Mouse (Mus musculus): ENCODE results near the gene Plekho1. TPM values are rescaled to one million over a fixed set of nuclear protein-coding genes. Genes with fewer than 3 reads are reported as not detected.

Plekho1 gene
- total RNA-seq, 2 experiments from 2014 or later = 14.2 to 19.3 TPM

DNA sequence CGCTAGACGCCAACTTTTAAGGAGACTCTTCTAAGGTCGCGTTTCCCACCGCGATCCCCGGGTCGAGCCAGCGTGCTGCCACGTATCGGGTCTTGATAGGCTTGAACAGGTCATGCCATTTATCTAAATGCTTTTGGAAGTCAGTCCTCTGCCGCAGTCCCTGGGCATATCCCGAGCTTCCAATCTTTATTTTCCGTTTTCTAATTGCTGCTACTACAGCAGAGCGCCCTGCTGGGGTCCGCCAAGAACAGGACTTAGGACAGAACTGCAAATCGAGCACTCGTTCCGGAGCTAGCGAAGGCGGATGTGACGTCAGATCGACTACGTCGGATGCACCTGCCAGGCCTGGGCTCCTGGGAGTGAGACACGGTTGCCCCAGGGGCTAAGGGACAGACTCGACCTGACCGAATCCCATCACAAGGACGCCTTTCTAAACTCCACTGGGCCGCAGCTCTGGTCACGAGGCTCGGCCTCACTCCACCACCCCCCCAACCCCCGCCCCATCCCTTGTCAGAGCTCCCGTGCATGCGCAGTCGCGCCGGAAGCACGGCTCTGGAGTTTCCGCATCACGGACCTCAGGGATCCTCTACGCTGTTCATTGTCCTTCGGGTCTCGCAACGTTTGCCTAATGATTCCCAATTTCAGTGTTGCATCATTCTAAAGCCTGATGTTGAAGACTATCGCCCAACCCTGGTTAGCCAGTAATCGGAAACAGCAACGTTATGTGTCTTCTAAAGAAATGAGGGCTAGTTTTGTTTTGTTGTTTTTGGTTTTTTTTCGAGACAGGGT, 44.8 kb downstream of the Plekho1 start:
- H3K27ac ChIP-seq = peak overlapping the region; percentile 99
- intact Hi-C loops (cut with DNase I) = loop anchor here (2.0 to 5.0 kb wide), 2 partner anchors 22 to 69 kb away; partner anchors contain the start of genes Anp32e and Ciart

DNA sequence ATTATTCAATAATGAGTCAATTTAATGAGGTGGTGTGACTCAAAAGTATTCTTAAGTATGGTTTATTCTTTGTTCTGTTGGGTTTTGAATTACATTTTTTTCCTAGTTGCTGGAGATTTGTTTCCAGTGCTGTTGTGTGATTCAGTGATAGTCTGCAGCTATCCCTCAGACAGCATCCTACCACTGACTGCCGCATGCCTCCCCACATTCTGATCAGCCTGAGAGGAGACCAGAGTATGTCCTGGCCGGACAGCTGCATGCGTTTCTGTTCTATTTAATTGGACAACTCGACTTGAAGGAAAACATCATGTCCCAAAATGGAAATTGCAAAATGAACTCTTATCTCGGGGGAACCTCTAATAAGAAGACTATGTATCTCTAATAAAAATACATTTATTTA, 47.5 kb downstream of the Plekho1 start:
- DNase-seq = no peak
- H3K4me3 ChIP-seq = no peak overlapping the region
- intact Hi-C loops (cut with DNase I) = no loop called here
- H3K27ac ChIP-seq = no peak overlapping the region
- no peak for TF ChIP-seq CTCF (IDR thresholded peaks at IDR 0.05)

More for the DNA sequence above, 44.8 kb downstream of the Plekho1 start:
- peak; percentile 93 for DNase-seq
- no peak for TF ChIP-seq CTCF (IDR thresholded peaks at IDR 0.05)
- peak overlapping the region; percentile 78 for H3K4me3 ChIP-seq

DNA sequence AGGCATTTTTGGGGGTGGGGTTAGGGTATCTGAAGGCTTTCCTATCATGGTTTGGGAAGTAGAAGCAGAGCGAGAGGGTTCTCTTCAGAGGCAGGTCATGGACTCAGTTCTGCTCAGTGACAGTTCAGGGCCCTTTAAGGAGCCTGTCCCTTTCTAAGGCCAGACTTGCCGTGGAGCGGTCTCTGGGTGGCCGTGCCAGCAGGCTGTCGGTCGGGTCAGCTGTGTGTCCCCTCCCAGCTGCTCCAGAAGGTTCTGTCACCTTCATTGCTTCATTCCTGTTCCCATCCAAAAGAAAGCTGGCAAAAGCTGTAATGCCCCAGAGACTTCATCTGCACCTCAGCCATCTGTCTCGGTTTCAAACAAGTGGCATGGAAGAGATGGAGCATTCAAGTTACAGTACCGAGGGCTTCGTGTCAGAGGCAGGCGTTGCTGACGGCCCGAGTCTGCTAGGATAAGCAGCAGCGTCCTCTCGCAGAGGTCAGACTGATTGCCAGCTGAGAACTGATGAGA, 50.0 kb downstream of the Plekho1 start:
- Histone ChIP-seq H3K27ac (peak overlapping the region; percentile 76), H3K4me3 (peak overlapping the region; percentile 47)
- peak; percentile 77 for DNase-seq
- intact Hi-C loops (cut with DNase I) = no loop called here
- TF ChIP-seq CTCF (IDR thresholded peaks at IDR 0.05) = no peak

DNA sequence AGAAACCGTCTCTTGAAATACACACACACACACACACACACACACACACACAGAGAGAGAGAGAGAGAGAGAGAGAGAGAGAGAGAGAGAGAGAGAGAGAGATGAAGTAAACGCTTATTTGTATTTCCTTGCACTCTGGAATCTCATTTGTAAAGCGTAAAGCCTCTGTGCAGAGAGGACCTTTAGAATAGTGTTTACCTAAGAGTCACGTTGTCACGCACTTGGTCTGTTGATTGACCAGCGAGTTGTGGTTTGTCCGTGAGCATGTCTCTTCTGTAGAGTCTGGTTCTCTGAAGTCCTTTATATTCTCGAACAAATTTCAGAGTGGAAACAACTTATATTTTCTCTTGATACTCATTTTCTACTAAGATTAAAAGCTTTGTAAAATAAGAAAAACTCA, 51.1 kb downstream of the Plekho1 start:
- intact Hi-C loops (cut with DNase I) = no loop called here
- DNase-seq = no peak
- TF ChIP-seq CTCF (IDR thresholded peaks at IDR 0.05) = no peak
- Histone ChIP-seq H3K4me3 (no peak overlapping the region), H3K27ac (no peak overlapping the region)

DNA sequence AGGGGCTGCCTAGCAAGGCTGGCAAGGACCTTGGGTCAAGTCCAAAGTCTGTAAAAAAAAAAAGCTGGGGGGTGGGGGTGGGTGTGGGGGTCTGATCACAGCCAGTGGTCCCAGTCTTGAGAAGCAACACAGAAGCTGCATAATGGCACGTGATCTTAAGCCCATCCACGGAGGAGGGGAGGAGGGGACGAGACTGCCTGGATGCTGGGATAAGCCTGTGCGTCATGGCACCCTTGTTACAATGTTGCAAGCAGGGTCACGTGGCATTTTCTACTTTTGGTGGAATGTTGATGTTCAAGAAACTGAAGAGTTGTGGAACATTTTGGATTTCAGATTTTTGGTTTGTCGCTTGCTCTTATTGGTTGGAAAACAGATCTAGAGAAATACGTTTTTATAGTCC, 52.6 kb downstream of the Plekho1 start:
- H3K4me3 ChIP-seq = no peak overlapping the region
- DNase-seq = no peak
- TF ChIP-seq CTCF (IDR thresholded peaks at IDR 0.05) = no peak
- intact Hi-C loops (cut with DNase I) = no loop called here
- no peak overlapping the region for H3K27ac ChIP-seq

DNA sequence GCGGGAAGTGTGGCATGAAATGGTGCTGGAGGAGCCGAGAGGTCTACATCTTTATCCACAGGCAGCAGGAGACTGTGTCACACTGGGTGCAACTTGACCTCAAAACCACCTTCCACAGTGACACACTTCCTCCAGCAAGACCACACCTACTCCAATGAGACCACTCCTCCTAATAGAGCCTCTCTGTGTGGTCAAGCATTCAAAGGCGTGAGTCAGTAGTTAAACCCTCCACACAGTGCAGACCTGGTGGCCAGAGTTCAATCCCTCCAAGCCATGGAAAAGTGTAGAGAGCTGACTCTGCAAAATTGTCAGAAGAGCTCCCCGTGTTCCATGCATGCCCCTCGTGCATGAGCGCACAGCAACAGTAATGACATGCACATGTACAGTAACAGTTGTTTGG, 53.1 kb downstream of the Plekho1 start:
- DNase-seq = no peak
- no peak overlapping the region for H3K27ac ChIP-seq
- intact Hi-C loops (cut with DNase I) = no loop called here
- no peak overlapping the region for H3K4me3 ChIP-seq
- TF ChIP-seq CTCF (IDR thresholded peaks at IDR 0.05) = no peak

DNA sequence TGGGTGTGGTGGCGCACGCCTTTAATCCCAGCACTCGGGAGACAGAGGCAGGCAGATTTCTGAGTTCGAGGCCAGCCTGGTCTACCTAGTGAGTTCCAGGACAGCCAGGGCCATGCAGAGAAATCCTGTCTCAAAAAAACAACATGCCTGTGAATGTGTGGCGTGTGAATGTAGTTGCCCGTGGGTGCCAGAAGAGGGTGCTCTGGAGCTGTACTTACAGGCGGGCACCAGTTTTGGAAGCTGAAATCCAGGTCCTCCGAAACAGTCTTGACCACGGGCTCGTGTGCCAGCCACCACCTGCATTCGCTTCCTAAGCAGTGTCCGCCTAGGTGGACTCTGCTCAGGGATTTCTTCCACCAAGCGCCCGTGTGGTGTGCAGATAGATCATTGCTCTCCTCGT, 57.0 kb downstream of the Plekho1 start:
- Histone ChIP-seq H3K27ac (no peak overlapping the region), H3K4me3 (no peak overlapping the region)
- TF ChIP-seq CTCF (IDR thresholded peaks at IDR 0.05) = peak; percentile 58
- intact Hi-C loops (cut with DNase I) = loop anchor here (2.0 kb wide), 1 partner anchor 26 kb away; no protein-coding TSS in a partner anchor
- DNase-seq = peak; percentile 42

Other genes starting within 250 kb of the Plekho1 start
- gene Tars2, start 235.8 kb downstream of the Plekho1 start, total RNA-seq (2021) = 10 to 100 TPM; 23.0 to 30.8 TPM
- gene Rprd2, start 177.1 kb downstream of the Plekho1 start, total RNA-seq (2021) = 10 to 100 TPM; 32.4 to 35.2 TPM
- 10 to 100 TPM; 18.2 to 18.3 TPM for gene Prpf3, start 140.1 kb downstream of the Plekho1 start, total RNA-seq (2021)
- 100 to 1,000 TPM; 303 to 336 TPM for gene Mrps21, start 124.5 kb downstream of the Plekho1 start, total RNA-seq (2021)
- gene Ciart, start 113.8 kb downstream of the Plekho1 start, total RNA-seq (2021) = 1 to 10 TPM; 2.7 to 9.3 TPM
- 1 to 10 TPM; 1.4 to 2.1 TPM for gene BC028528, start 104.0 kb downstream of the Plekho1 start, total RNA-seq (2021)
- 10 to 100 TPM; 41.0 to 50.3 TPM for gene Aph1a, start 102.0 kb downstream of the Plekho1 start, total RNA-seq (2021)
- gene Car14, start 91.3 kb downstream of the Plekho1 start, total RNA-seq (2021) = 100 to 1,000 TPM in 1 of 2 experiments, 10 to 100 TPM in 1; 81.2 to 115 TPM
- 10 to 100 TPM; 76.4 to 89.9 TPM for gene Anp32e, start 66.8 kb downstream of the Plekho1 start, total RNA-seq (2021)
- gene Vps45, start 62.5 kb upstream of the Plekho1 start, total RNA-seq (2021) = 10 to 100 TPM; 15.0 to 22.7 TPM
- gene Otud7b, start 108.5 kb upstream of the Plekho1 start, total RNA-seq (2021) = 10 to 100 TPM; 54.6 to 58.3 TPM
- 1 to 10 TPM; 1.9 to 2.5 TPM for gene Mtmr11, start 166.0 kb upstream of the Plekho1 start, total RNA-seq (2021)
- gene Sf3b4, start 176.3 kb upstream of the Plekho1 start, total RNA-seq (2021) = 10 to 100 TPM; 11.0 to 11.7 TPM
- gene Sv2a, start 185.2 kb upstream of the Plekho1 start, total RNA-seq (2021) = under 1 TPM; 0.25 to 0.26 TPM
- 10 to 100 TPM; 24.5 to 29.3 TPM for gene Bola1, start 223.7 kb upstream of the Plekho1 start, total RNA-seq (2021)
- 1 to 10 TPM in 1 of 2 experiments, under 1 TPM in 1; 0.87 to 1.2 TPM for gene Hist2h2ab, start 223.9 kb upstream of the Plekho1 start, total RNA-seq (2021)
- gene Hist2h2ac, start 224.9 kb upstream of the Plekho1 start, total RNA-seq (2021) = 10 to 100 TPM in 1 of 2 experiments, 1 to 10 TPM in 1; 8.4 to 10.2 TPM
- gene Hist2h2be, start 225.1 kb upstream of the Plekho1 start, total RNA-seq (2021) = 1 to 10 TPM; 5.2 to 6.1 TPM
- 1 to 10 TPM; 5.4 to 5.6 TPM for gene Hist2h3c2, start 243.1 kb upstream of the Plekho1 start, total RNA-seq (2021)
- gene Hist2h2aa2, start 244.3 kb upstream of the Plekho1 start, total RNA-seq (2021) = 100 to 1,000 TPM; 172 to 190 TPM
- 1 to 10 TPM in 1 of 2 experiments, not detected in 1; 2.7 TPM for gene Hist2h2aa1, start 249.5 kb upstream of the Plekho1 start, total RNA-seq (2021)